Mouse (Mus musculus): ENCODE results near the gene Tmc7.

Tmc7 gene

GRCm38 (mm10) chr7:118585856-118586255, 1.3 kb upstream of the Tmc7 start:
- no peak for DNase-seq (ENCODE audit: low spot score in 2 of 2)

GRCm38 (mm10) chr7:118584926-118585325, 390 bp upstream of the Tmc7 start:
- no peak for DNase-seq (ENCODE audit: low spot score in 2 of 2)

- DNase-seq (ENCODE audit: low spot score in 2 of 2): no peak
Measured at GRCm38 (mm10) chr7:118583821-118584220, 715 bp downstream of the Tmc7 start.

- DNase-seq (ENCODE audit: low spot score in 2 of 2): no peak
Measured at GRCm38 (mm10) chr7:118579938-118580337, 4.6 kb downstream of the Tmc7 start.

GRCm38 (mm10) chr7:118578269-118578668, 6.3 kb downstream of the Tmc7 start:
- DNase-seq (ENCODE audit: low spot score in 2 of 2): no peak

- DNase-seq (ENCODE audit: low spot score in 2 of 2): no peak
Measured at GRCm38 (mm10) chr7:118572039-118572438, 12.5 kb downstream of the Tmc7 start.

- no peak for DNase-seq (ENCODE audit: low spot score in 2 of 2)
Measured at GRCm38 (mm10) chr7:118571350-118571749, 13.2 kb downstream of the Tmc7 start.

GRCm38 (mm10) chr7:118569121-118569543, 15.4 kb downstream of the Tmc7 start:
- DNase-seq (ENCODE audit: low spot score in 2 of 2): peak; percentile 66 to 67

GRCm38 (mm10) chr7:118554290-118554689, 30.2 kb downstream of the Tmc7 start:
- DNase-seq (ENCODE audit: low spot score in 2 of 2): no peak

GRCm38 (mm10) chr7:118553881-118554280, 30.7 kb downstream of the Tmc7 start:
- no peak for DNase-seq (ENCODE audit: low spot score in 2 of 2)

- DNase-seq (ENCODE audit: low spot score in 2 of 2): no peak
Measured at GRCm38 (mm10) chr7:118547451-118547850, 37.1 kb downstream of the Tmc7 start.

GRCm38 (mm10) chr7:118544128-118544527, 40.4 kb downstream of the Tmc7 start:
- no peak for DNase-seq (ENCODE audit: low spot score in 2 of 2)

- no peak for DNase-seq (ENCODE audit: low spot score in 2 of 2)
Measured at GRCm38 (mm10) chr7:118535076-118535475, 49.5 kb downstream of the Tmc7 start.

- no peak for DNase-seq (ENCODE audit: low spot score in 2 of 2)
Measured at GRCm38 (mm10) chr7:118534326-118534725, 50.2 kb downstream of the Tmc7 start.

GRCm38 (mm10) chr7:118533178-118533578, 51.4 kb downstream of the Tmc7 start, which contains the start of gene Coq7:
Coq7 (minus strand) TSS chr7:118533356.
- peak; percentile 88 to 98 for DNase-seq (ENCODE audit: low spot score in 2 of 2)

- DNase-seq (ENCODE audit: low spot score in 2 of 2): peak; percentile 87 to 97
Measured at GRCm38 (mm10) chr7:118532519-118533177, 51.9 kb downstream of the Tmc7 start.

GRCm38 (mm10) chr7:118526967-118527366, 57.6 kb downstream of the Tmc7 start:
- DNase-seq (ENCODE audit: low spot score in 2 of 2): no peak

GRCm38 (mm10) chr7:118522077-118522476, 62.5 kb downstream of the Tmc7 start:
- DNase-seq (ENCODE audit: low spot score in 2 of 2): no peak

- no peak for DNase-seq (ENCODE audit: low spot score in 2 of 2)
Measured at GRCm38 (mm10) chr7:118519661-118520060, 64.9 kb downstream of the Tmc7 start.

- peak in 1 of 2 experiments; percentile 59 for DNase-seq (ENCODE audit: low spot score in 2 of 2)
Measured at GRCm38 (mm10) chr7:118518687-118519086, 65.8 kb downstream of the Tmc7 start.

GRCm38 (mm10) chr7:118517819-118518218, 66.7 kb downstream of the Tmc7 start:
- no peak for DNase-seq (ENCODE audit: low spot score in 2 of 2)

- no peak for DNase-seq (ENCODE audit: low spot score in 2 of 2)
Measured at GRCm38 (mm10) chr7:118508556-118508955, 76.0 kb downstream of the Tmc7 start.

GRCm38 (mm10) chr7:118503844-118504243, 80.7 kb downstream of the Tmc7 start:
- no peak for DNase-seq (ENCODE audit: low spot score in 2 of 2)

- DNase-seq (ENCODE audit: low spot score in 2 of 2): no peak
Measured at GRCm38 (mm10) chr7:118502333-118502732, 82.2 kb downstream of the Tmc7 start.
